Mouse (Mus musculus): ENCODE measurements around the gene Crat. TPM values are rescaled to one million over a fixed set of nuclear protein-coding genes. Genes with fewer than 3 reads are reported as not detected.
A peak's percentile ranks its signal among the peaks of the same experiment; 100 is the strongest.
"Not testable (repeated sequence)": the region's sequence is repeated elsewhere in the genome, so short reads cannot be mapped to it uniquely, and the experiment has no call there.

Crat gene
- total and polyA plus RNA-seq, 3 experiments: 16.1 to 44.4 (median 34.2) TPM

- peak; percentile 39 for DNase-seq (ENCODE audit: low spot score)
- H3K27me3 ChIP-seq (ENCODE audit: insufficient read depth, low read length): no peaks in the 10 kb centered on the region
- peak overlapping the region; percentile 69; the same call in 1 of the 2 replicates for H3K4me3 ChIP-seq (ENCODE audit: low read depth, low read length)
- peaks cover 71% of the 10 kb centered on the region for H3K4me1 ChIP-seq (ENCODE audit: insufficient read depth, low read depth, low read length)
- peaks cover 57% of the 10 kb centered on the region for H3K36me3 ChIP-seq (replicated peaks)
- H3K9me3 ChIP-seq (replicated peaks): no peaks in the 10 kb centered on the region
- TF ChIP-seq TAL1 (conservative IDR thresholded peaks at IDR 0.05; ENCODE audit: low read depth, low read length) (peak; percentile 52), POLR2AphosphoS5 (IDR thresholded peaks at IDR 0.05; ENCODE audit: insufficient replicate concordance, low read depth, low read length) (no peak), GATA2 (IDR thresholded peaks at IDR 0.05; ENCODE audit: borderline replicate concordance, low read depth, low read length) (no peak)
- peak; percentile 50; the same call in 1 of the 2 replicates for ATAC-seq (ENCODE audit: extremely low read depth, insufficient number of reproducible peaks, low FRiP score, poor library complexity, severe bottlenecking)
These were observed 2.1 kb upstream of the Crat start for GRCm38 (mm10) chr2:30417595-30418165.

DNA sequence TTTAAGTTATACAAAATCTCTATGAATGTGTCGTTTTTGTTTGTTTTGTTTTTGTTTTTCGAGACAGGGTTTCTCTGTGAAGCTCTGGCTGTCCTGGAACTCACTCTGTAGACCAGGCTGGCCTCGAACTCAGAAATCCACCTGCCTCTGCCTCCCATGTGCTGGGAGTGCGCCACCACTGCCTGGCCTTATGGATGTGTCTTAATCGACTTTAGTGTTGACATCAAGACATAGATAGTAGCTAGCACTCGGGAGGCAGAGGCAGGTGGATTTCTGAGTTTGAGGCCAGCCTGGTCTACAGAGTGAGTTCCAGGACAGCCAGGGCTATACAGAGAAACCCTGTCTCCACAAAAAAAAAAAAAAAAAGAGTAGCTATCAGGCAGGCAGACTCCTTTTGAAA lies 1.5 kb upstream of the Crat start:
- peak overlapping the region; percentile 48; the same call in 1 of the 2 replicates for H3K4me3 ChIP-seq (ENCODE audit: low read depth, low read length)
- peaks cover 71% of the 10 kb centered on the region for H3K4me1 ChIP-seq (ENCODE audit: insufficient read depth, low read depth, low read length)
- H3K36me3 ChIP-seq (replicated peaks): peaks cover 58% of the 10 kb centered on the region
- not testable (repeated sequence) for H3K9me3 ChIP-seq (replicated peaks); DNase-seq (ENCODE audit: low spot score); H3K27me3 ChIP-seq (ENCODE audit: insufficient read depth, low read length); ATAC-seq (ENCODE audit: extremely low read depth, insufficient number of reproducible peaks, low FRiP score, poor library complexity, severe bottlenecking)

DNA sequence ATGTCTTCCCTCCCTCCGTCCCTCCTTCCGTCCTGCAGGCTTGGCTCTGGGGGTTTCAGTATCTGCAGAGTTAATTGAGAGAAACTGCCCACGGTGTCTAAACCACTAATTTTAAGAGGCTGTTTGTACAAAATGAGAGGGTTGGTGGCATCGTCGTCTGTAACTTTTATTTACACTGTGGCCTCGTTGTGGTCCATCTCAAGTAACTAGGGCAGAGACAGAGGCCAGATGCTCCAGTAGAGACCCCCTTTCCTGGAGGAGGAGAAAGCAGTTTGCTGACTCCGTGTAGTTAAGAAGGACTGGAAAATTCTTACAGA lies 994 bp upstream of the Crat start:
- H3K9me3 ChIP-seq (replicated peaks): no peaks in the 10 kb centered on the region
- H3K4me1 ChIP-seq (ENCODE audit: insufficient read depth, low read depth, low read length): peaks cover 67% of the 10 kb centered on the region
- H3K27me3 ChIP-seq (ENCODE audit: insufficient read depth, low read length): no peaks in the 10 kb centered on the region
- peak overlapping the region; percentile 89 for H3K4me3 ChIP-seq (ENCODE audit: low read depth, low read length)
- ATAC-seq (ENCODE audit: extremely low read depth, insufficient number of reproducible peaks, low FRiP score, poor library complexity, severe bottlenecking): no peak
- H3K36me3 ChIP-seq (replicated peaks): peaks cover 58% of the 10 kb centered on the region
- DNase-seq (ENCODE audit: low spot score): no peak
- TF ChIP-seq POLR2AphosphoS5 (IDR thresholded peaks at IDR 0.05; ENCODE audit: insufficient replicate concordance, low read depth, low read length) (no peak), TAL1 (conservative IDR thresholded peaks at IDR 0.05; ENCODE audit: low read depth, low read length) (no peak), GATA2 (IDR thresholded peaks at IDR 0.05; ENCODE audit: borderline replicate concordance, low read depth, low read length) (no peak), CTCF (IDR thresholded peaks at IDR 0.05; ENCODE audit: low read depth, low read length) (no peak), GATA1 (IDR thresholded peaks at IDR 0.05; ENCODE audit: borderline replicate concordance, low read length) (no peak)

GRCm38 (mm10) chr2:30415936-30416648 lies 479 bp upstream of the Crat start, which contains the start of gene Ptpa:
Gene Ptpa, plus strand, starts transcription at chr2:30416039.
- H3K36me3 ChIP-seq (replicated peaks): peaks cover 57% of the 10 kb centered on the region
- TF ChIP-seq GATA2 (IDR thresholded peaks at IDR 0.05; ENCODE audit: borderline replicate concordance, low read depth, low read length) (no peak), GATA1 (IDR thresholded peaks at IDR 0.05; ENCODE audit: borderline replicate concordance, low read length) (no peak), TAL1 (conservative IDR thresholded peaks at IDR 0.05; ENCODE audit: low read depth, low read length) (no peak), CTCF (IDR thresholded peaks at IDR 0.05; ENCODE audit: low read depth, low read length) (no peak), POLR2AphosphoS5 (IDR thresholded peaks at IDR 0.05; ENCODE audit: insufficient replicate concordance, low read depth, low read length) (no peak)
- ATAC-seq (ENCODE audit: extremely low read depth, insufficient number of reproducible peaks, low FRiP score, poor library complexity, severe bottlenecking) (peak; percentile 29; the same call in 1 of the 2 replicates), DNase-seq (ENCODE audit: low spot score) (peak; percentile 88)
- no peaks in the 10 kb centered on the region for H3K27me3 ChIP-seq (ENCODE audit: insufficient read depth, low read length)
- H3K4me3 ChIP-seq (ENCODE audit: low read depth, low read length): peak within 1 kb of the TSS; percentile 89
- H3K9me3 ChIP-seq (replicated peaks): no peaks in the 10 kb centered on the region
- peaks cover 63% of the 10 kb centered on the region for H3K4me1 ChIP-seq (ENCODE audit: insufficient read depth, low read depth, low read length)

DNA sequence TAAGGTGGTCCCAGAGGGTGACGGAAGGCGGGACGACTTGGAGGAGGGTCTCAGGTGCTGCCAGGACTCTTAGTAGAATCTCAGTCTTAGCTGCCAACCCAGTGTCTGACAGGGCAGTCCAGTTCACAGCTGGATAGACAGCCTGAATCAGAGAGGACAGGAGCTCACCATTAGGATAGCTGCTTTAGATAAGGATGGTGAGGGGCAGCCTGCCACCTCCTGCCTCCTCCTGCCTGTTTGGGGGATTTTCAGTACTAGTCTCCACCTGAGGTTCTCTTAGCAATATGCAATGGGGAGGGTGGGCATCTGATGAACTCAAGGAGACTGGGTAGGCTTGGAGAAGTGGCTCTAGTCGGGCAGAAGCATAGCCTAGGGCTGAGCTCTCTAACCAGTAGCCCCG lies 932 bp downstream of the Crat start:
- Histone ChIP-seq H3K4me3 (ENCODE audit: low read depth, low read length) (peak overlapping the region; percentile 89), H3K36me3 (replicated peaks) (peaks cover 60% of the 10 kb centered on the region), H3K4me1 (ENCODE audit: insufficient read depth, low read depth, low read length) (peaks cover 49% of the 10 kb centered on the region), H3K27me3 (ENCODE audit: insufficient read depth, low read length) (no peaks in the 10 kb centered on the region), H3K9me3 (replicated peaks) (no peaks in the 10 kb centered on the region)
- TF ChIP-seq POLR2AphosphoS5 (IDR thresholded peaks at IDR 0.05; ENCODE audit: insufficient replicate concordance, low read depth, low read length) (no peak), GATA1 (IDR thresholded peaks at IDR 0.05; ENCODE audit: borderline replicate concordance, low read length) (no peak), GATA2 (IDR thresholded peaks at IDR 0.05; ENCODE audit: borderline replicate concordance, low read depth, low read length) (no peak)
- ATAC-seq (ENCODE audit: extremely low read depth, insufficient number of reproducible peaks, low FRiP score, poor library complexity, severe bottlenecking) (no peak), DNase-seq (ENCODE audit: low spot score) (no peak)

GRCm38 (mm10) chr2:30414101-30414500 lies 1.5 kb downstream of the Crat start:
- Histone ChIP-seq H3K9me3 (replicated peaks) (no peaks in the 10 kb centered on the region), H3K4me1 (ENCODE audit: insufficient read depth, low read depth, low read length) (peaks cover 45% of the 10 kb centered on the region), H3K36me3 (replicated peaks) (peaks cover 63% of the 10 kb centered on the region), H3K4me3 (ENCODE audit: low read depth, low read length) (no peak overlapping the region), H3K27me3 (ENCODE audit: insufficient read depth, low read length) (no peaks in the 10 kb centered on the region)
- ATAC-seq (ENCODE audit: extremely low read depth, insufficient number of reproducible peaks, low FRiP score, poor library complexity, severe bottlenecking): no peak
- DNase-seq (ENCODE audit: low spot score): no peak
- TF ChIP-seq GATA2 (IDR thresholded peaks at IDR 0.05; ENCODE audit: borderline replicate concordance, low read depth, low read length): no peak
- TF ChIP-seq GATA1 (IDR thresholded peaks at IDR 0.05; ENCODE audit: borderline replicate concordance, low read length): no peak
- TF ChIP-seq CTCF (IDR thresholded peaks at IDR 0.05; ENCODE audit: low read depth, low read length): no peak
- no peak for TF ChIP-seq POLR2AphosphoS5 (IDR thresholded peaks at IDR 0.05; ENCODE audit: insufficient replicate concordance, low read depth, low read length)
- no peak for TF ChIP-seq TAL1 (conservative IDR thresholded peaks at IDR 0.05; ENCODE audit: low read depth, low read length)
